Mouse (Mus musculus) brain, embryonic 18.5 days (tissue): ENCODE results near the gene Kcng1.

Experiments used
- DNase-seq: peaks from one replicate; pipeline ENCODE4 v3.0.0-alpha.2; 2012; ENCODE audit warnings: low read depth, low spot score

Kcng1 gene

DNA sequence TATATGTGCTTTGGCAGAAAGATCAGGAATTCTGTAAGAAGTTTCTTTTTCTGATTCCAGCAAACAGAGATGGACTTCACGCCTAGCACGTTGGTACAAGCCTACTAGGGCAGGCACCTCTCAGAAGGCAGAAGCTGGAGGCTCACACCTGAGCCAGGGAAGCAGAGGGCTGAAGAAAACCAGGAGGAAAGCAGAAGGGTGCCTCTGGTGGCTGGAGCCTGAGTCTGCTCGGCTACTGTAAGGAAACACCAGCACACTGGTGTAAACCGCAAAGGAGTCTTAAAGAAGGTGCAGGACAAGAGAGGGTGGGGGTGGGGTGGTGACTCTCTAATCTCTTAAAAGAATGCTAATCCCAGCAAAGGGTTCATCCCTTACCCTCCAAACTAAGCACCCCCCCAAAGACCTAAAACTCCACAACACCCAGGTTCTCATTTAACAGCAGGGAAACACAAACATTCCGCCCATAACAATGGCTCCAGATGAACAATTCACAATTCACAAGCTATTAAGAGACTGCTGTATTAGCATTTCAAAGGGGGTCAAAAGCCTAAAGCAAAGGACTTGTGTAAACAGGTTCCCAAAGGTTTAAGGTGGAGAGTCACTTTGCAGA is 67.6 kb downstream of the Kcng1 start:
- no peak for DNase-seq
